Mouse (Mus musculus): ENCODE data around the gene Mia2.

DNA sequence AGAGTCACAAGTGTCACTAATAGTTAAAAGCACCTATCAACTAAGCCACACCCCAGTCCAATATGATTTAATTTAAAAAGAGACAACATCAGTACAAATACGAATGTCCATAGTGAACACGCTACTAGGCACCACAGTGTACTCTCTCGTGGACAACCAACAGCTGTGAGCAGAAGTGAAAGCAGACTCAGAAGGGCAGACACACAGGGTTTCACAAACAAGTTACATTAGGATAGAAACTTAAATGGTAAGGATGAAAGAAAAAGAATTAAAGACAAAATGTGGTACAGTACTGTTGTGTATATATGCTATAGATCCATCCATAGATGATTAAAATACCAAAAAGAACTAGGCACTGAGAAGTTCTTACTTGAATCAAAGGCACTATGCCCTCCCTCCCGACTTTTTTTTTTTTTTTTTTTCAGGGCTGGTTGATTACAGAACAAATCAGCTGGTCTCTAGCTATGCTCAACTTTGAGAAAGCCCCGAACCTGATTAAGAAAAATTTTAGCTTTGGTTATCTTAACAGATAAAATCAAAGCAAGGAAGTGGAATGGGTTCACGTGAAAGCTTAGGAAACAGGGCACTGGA is 121.2 kb downstream of the Mia2 start:
- TF ChIP-seq POLR2A (IDR thresholded peaks at IDR 0.05; ENCODE audit: insufficient read depth, low read depth, low read length) (no peak), CTCF (IDR thresholded peaks at IDR 0.05; ENCODE audit: insufficient read depth, low read depth, low read length) (no peak)

Measured in olfactory bulb, adult 2 months (tissue).